Mouse (Mus musculus) liver, postnatal 0 days (tissue): ENCODE results near the gene Otulin.

Experiments
- CTCF ChIP-seq: sonication (generic); IDR thresholded peaks from 2 replicates; pipeline ENCODE4 v1.5.1; 2016; ENCODE audit warnings: antibody characterized with exemption, low read depth
- EP300 ChIP-seq: IDR thresholded peaks from 2 replicates; pipeline ENCODE4 v1.6.1; 2016; ENCODE audit warnings: antibody characterized with exemption, low read depth, mild to moderate bottlenecking

DNA sequence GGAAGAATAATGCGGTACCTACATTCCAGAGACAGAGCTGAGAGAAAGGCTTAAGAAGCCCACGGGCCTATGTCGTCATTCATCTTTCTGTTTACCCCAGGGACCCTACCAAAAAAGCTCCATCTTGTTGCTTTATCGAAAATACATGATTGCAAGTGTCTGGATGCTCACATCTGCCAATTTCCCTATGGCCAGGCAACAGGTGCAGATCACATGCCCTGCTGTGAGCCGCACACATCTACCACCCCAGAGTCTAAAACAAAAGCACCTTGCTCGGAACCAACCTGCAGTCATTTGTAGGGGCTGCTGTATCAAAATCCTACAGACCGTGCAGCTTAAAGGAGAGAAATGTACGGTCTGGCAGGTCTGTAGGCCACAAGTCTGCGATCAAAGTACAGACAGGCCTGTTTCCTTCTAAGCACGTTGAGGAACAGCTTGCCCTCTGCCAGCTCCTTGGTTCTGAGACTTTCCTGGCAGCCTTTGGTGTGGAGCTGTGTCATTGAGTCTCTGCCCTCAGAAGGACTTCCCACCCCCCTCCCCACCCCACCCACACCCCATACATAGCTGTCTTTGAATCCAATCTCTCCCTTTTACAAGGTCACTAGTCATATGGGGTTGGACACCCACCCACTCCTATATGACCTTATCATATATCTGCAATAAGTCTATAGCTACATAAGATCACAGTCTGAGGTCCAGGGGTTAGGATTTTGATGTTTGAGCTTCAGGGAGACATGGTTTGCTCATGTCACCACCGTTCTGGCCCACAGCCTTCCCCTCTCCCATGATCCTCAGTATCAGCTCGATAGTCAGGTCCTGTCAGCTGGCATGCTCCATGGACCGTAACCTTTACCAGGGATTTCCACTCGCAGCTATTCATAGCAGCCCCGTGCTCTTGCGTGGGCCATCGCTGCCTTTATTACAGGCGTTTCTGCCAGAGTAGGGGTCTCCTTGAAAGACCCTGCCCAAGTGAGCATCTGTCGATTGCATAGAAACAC, 79.1 kb downstream of the Otulin start:
- TF ChIP-seq EP300 (no peak), CTCF (no peak)
